Mouse (Mus musculus) sigmoid colon, adult 10 weeks (tissue): ENCODE results near the gene Eif2a. TPM values are rescaled to one million over a fixed set of nuclear protein-coding genes. Genes with fewer than 3 reads are reported as not detected.

ENCODE experiments used
- polyA plus RNA-seq: library from polyadenylated mRNA; stranded (reverse); fragments of 350-450 nt; fragmentation: Illumina TruSeq; extraction: RNeasy Lipid Tissue Mini Kit (QIAGEN cat#74804); gene quantifications from one replicate; pipeline ENCODE4 v1.2.3, GENCODE M21; 2014; ENCODE audit warnings: low read depth, low replicate concordance

The Eif2a gene
- 248 TPM for polyA plus RNA-seq

GRCm38 (mm10) chr3:58525652-58526407, at the start of gene Eif2a, which contains the start of gene Serp1:
Gene Eif2a, plus strand, starts transcription at chr3:58525821.
Gene Serp1, minus strand, starts transcription at chr3:58525892.

GRCm38 (mm10) chr3:58576137-58577066, 50.8 kb downstream of the Eif2a start, which contains the start of gene Selenot:
Gene Selenot, plus strand, starts transcription at chr3:58576636.

Other genes starting within 250 kb of the Eif2a start
- 34.8 TPM for gene Tsc22d2, start 111.1 kb upstream of the Eif2a start, polyA plus RNA-seq
- gene Serp1, start 71 bp downstream of the Eif2a start, polyA plus RNA-seq = 350 TPM
- 413 TPM for gene Selenot, start 50.8 kb downstream of the Eif2a start, polyA plus RNA-seq
- gene Erich6, start 111.4 kb downstream of the Eif2a start, polyA plus RNA-seq = not detected
- 4.6 TPM for gene Siah2, start 166.6 kb downstream of the Eif2a start, polyA plus RNA-seq